Mouse (Mus musculus): ENCODE measurements around the gene Sec14l3.

DNA sequence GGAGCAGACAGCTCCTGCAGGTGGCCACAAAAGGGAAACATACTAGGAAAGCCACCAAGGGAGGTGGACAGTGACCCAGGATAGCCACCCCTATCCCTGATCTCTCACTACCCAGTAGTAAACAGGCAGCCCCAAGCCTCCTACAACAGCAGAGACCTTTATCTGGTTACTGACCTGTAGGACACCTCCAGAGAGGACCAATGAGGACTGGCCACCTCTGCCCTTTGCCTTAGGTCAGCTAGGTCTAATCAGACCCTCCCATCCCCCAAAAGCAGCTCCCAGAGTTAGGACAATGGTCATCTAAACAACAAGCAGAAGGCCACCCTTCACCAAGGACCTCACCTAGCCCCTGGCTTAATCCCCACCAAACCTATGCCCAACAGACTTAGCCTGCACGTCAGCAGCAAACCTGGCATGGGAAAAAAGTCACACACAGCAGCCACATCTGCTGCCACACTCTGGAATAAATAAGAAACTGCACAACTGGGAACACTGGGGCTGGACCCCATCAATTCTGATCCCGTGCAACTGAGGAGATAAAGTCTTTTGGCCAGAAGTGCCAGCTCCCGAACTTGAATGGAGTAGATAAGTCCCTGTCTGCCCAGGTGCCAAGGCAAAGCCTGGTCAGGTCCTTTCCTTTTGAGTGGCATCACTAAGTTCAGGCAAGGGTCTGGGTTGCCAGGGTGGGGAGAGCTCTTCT is 52.9 kb downstream of the Sec14l3 start:
- TF ChIP-seq POLR2A (IDR thresholded peaks at IDR 0.05; ENCODE audit: borderline replicate concordance, low read depth, low read length) (no peak), CTCF (IDR thresholded peaks at IDR 0.05; ENCODE audit: low read depth, low read length) (no peak)
